9 mouse cellular contexts compared by ENCODE assay signal in the genomic region with DNA sequence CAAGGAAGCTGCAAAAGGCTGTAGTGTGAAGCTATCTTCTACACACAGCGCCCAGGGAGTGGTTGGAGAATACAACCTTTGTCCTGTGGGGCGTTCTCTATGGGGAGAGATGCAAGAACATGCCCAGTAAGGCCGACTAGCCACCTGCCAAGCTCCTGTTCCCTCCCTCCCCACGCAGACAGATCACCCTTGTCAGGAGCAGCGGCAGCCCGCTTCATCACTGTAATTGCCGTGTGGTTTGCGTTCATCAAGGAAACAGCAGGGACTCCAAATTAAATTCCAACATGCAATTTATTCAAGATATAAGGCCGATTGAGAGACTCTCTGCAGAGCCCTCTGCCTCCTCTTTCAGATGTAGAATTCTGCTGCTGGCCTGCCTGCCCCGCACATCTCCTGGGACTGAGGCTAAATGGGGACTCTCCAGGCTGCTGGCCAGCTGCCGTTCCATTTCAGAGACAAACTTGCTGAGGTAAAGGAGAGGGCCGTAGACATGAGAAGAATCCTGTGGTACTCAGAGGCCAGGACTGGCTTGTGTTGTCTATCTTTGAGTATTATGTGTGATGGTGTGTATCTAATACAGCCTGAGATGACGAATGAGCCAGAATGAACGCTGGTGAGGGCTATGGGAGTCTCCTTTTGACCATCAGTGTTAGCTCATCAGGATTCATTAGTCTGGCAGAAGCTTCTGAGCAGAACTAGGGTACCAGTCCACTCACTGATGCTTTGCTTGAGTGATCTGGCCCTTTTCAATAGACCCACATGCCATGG. TPM values are rescaled to one million over a fixed set of nuclear protein-coding genes. Genes with fewer than 3 reads are reported as not detected.
A peak's percentile ranks its signal among the peaks of the same experiment; 100 is the strongest.
DNase-seq lines count a peak whose midpoint lies in the region; ATAC-seq lines count a peak whose summit lies in the region.
"Had no signal": no experiment of that assay in that cellular context is flagged by ENCODE, and none has a peak within 500 bp of the region (broad histone marks: within the 10 kb centered on the region; RNA-seq: fewer than 3 reads in every experiment).

No protein-coding gene starts in this region.

- ATAC-seq in hindbrain, embryonic 13.5 days (ENCODE audit: low FRiP score), result peak; percentile 81
- ATAC-seq in neural tube, embryonic 12.5 days (ENCODE audit: low FRiP score, low read depth), result 0 out of 2 replicates have a peak, but pooled peaks have one; percentile 21
- ATAC-seq in inflammation-experienced regulatory T-cells, adult 6 months, result no peak

- peaks cover 18% of the 10 kb centered on the region for H3K4me1 ChIP-seq in hindbrain, embryonic 13.5 days (replicated peaks)
- H3K4me1 ChIP-seq in neural tube, embryonic 12.5 days, result 0 out of 2 replicates have a peak, but pooled peaks cover 2% of the 10 kb centered on the region
- H3K4me1 ChIP-seq: limb, embryonic 12.5 days had no signal

- DNase-seq in kidney, adult 11 months, result peak; percentile 39
- DNase-seq in kidney, postnatal 14 days, result no peak
- DNase-seq in cerebellum, adult 8-10 months, result peak; percentile 50
- DNase-seq in left cerebral cortex, adult 11 months (ENCODE audit: low spot score), result no peak
- DNase-seq: right cerebral cortex, postnatal 14 days had no signal

- H3K4me2 ChIP-seq in hindbrain, embryonic 13.5 days, result 0 out of 2 replicates have a peak overlapping the region, but pooled peaks have one; percentile 19
- no peak overlapping the region for H3K4me2 ChIP-seq in neural tube, embryonic 12.5 days (replicated peaks)
- H3K4me2 ChIP-seq: limb, embryonic 12.5 days had no signal

- peak overlapping the region; percentile 84 for H3K27ac ChIP-seq in hindbrain, embryonic 13.5 days
- H3K27ac ChIP-seq in neural tube, embryonic 12.5 days, result no peak overlapping the region
- H3K27ac ChIP-seq: limb, embryonic 12.5 days had no signal

- peak overlapping the region; percentile 46; the same call in 1 of the 2 replicates for H3K9ac ChIP-seq in hindbrain, embryonic 13.5 days
- no peak overlapping the region for H3K9ac ChIP-seq in neural tube, embryonic 12.5 days
- H3K9ac ChIP-seq: limb, embryonic 12.5 days had no signal

- H3K9me3 ChIP-seq in hindbrain, embryonic 13.5 days, result no peaks in the 10 kb centered on the region
- H3K9me3 ChIP-seq in neural tube, embryonic 12.5 days, result no peaks in the 10 kb centered on the region
- H3K9me3 ChIP-seq: limb, embryonic 12.5 days had no signal

- 51% methylated on average over 14 of the region's 14 CpGs for WGBS in hindbrain, embryonic 13.5 days
- WGBS in neural tube, embryonic 12.5 days, result 74% methylated on average over 14 of the region's 14 CpGs

- H3K27me3 ChIP-seq in hindbrain, embryonic 13.5 days, result no peaks in the 10 kb centered on the region
- no peaks in the 10 kb centered on the region for H3K27me3 ChIP-seq in neural tube, embryonic 12.5 days (replicated peaks)
- H3K27me3 ChIP-seq: limb, embryonic 12.5 days had no signal

- no peak overlapping the region for H3K4me3 ChIP-seq in hindbrain, embryonic 13.5 days
- no peak overlapping the region for H3K4me3 ChIP-seq in neural tube, embryonic 12.5 days
- H3K4me3 ChIP-seq: limb, embryonic 12.5 days had no signal

- H3K36me3 ChIP-seq in hindbrain, embryonic 13.5 days, result no peaks in the 10 kb centered on the region
- no peaks in the 10 kb centered on the region for H3K36me3 ChIP-seq in neural tube, embryonic 12.5 days
- H3K36me3 ChIP-seq: limb, embryonic 12.5 days had no signal

RNA-seq across cellular contexts. Expression of a gene that starts 46.3 kb away (rescaled TPM):
- 99.8 and 110 TPM in 2 replicates for polyA plus RNA-seq in hindbrain, embryonic 13.5 days (2015; fragmentation: Nextera tagmentation; extraction: Ambion mirVana)
- polyA plus RNA-seq in neural tube, embryonic 12.5 days (2016; fragmentation: Nextera tagmentation; extraction: Ambion mirVana), result 83.0 and 86.0 TPM in 2 replicates
- polyA plus RNA-seq in inflammation-experienced regulatory T-cells, adult 6 months (2017; shearing (Covaris generic)), result 10 to 100 TPM; 14.2 to 32.2 (median 21.2) TPM

RNA-seq across cellular contexts. Expression of a gene that starts 49.5 kb away (rescaled TPM):
- 5.7 and 6.8 TPM in 2 replicates for polyA plus RNA-seq in hindbrain, embryonic 13.5 days (2015; fragmentation: Nextera tagmentation; extraction: Ambion mirVana)
- 8.5 and 9.4 TPM in 2 replicates for polyA plus RNA-seq in neural tube, embryonic 12.5 days (2016; fragmentation: Nextera tagmentation; extraction: Ambion mirVana)
- 1 to 10 TPM; 1.0 to 2.4 (median 2.4) TPM for polyA plus RNA-seq in inflammation-experienced regulatory T-cells, adult 6 months (2017; shearing (Covaris generic))

Comparison
In these comparisons a context has a peak if more than half of its experiments do, and no peak if none do; other contexts are left out.
1. DNase-seq: peak in kidney, adult 11 months (single experiment) and cerebellum, adult 8-10 months (single experiment); none in kidney, postnatal 14 days (single experiment) and left cerebral cortex, adult 11 months (single experiment).